Mouse (Mus musculus): ENCODE data around the gene Rnase2b.

DNA sequence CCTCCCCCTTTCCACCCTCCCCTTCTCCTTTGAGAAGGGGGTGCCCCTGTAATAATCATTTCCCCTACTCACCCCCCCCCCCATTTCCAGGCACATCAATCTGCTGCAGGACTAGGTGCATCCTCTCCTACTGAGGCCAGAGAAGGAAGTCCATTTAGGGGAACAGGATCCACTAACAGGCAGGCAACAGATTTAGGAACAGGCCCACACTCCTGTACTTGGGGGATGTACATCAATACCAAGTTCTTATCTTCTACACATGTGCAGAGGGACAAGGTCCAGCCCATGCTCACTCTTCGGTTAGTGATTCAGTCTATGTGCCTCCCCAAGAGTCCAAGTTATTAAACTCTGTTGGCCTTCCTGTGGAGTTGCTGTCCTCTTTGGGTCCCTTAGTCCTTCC, 5.0 kb upstream of the Rnase2b start:
- no peak for TF ChIP-seq CTCF (conservative IDR thresholded peaks at IDR 0.05; ENCODE audit: low read length)
- no peak for TF ChIP-seq POU5F1 (IDR thresholded peaks at IDR 0.05; ENCODE audit: borderline replicate concordance, low read length)

Data from E14TG2a.4 (cell line).